Mouse (Mus musculus) C2C12 (cell line): ENCODE results near the gene Tmem63b. TPM values are rescaled to one million over a fixed set of nuclear protein-coding genes. Genes with fewer than 3 reads are reported as not detected.

Experiments
- H3K27me3 ChIP-seq: one replicate; pipeline ENCODE4 v1.6.1; 2011; ENCODE audit not compliant: control insufficient read depth, insufficient read depth, insufficient read length
- H3K36me3 ChIP-seq: one replicate; pipeline ENCODE4 v1.6.1; 2011; ENCODE audit not compliant: control insufficient read depth, insufficient read depth
- H3K4me3 ChIP-seq: one replicate; pipeline ENCODE4 v1.5.1; 2011; ENCODE audit warnings: mild to moderate bottlenecking, control low read depth; ENCODE audit not compliant: poor library complexity, insufficient read depth, severe bottlenecking
- H3K79me2 ChIP-seq: one replicate; pipeline ENCODE4 v1.6.1; 2011; ENCODE audit not compliant: control insufficient read depth, insufficient read depth
- H3K79me3 ChIP-seq: one replicate; pipeline ENCODE4 v1.6.1; 2011; ENCODE audit warnings: low read depth, control low read depth
- H3ac ChIP-seq: one replicate; pipeline ENCODE3; 2011; ENCODE audit warnings: low read depth; ENCODE audit not compliant: control insufficient read depth, insufficient read length
- CEBPB ChIP-seq: IDR thresholded peaks from one replicate; pipeline ENCODE4 v1.6.1; 2011; ENCODE audit warnings: low read depth, mild to moderate bottlenecking, control low read depth, moderate library complexity
- CTCF ChIP-seq: IDR thresholded peaks from one replicate; pipeline ENCODE4 v1.5.1; 2011; ENCODE audit not compliant: control insufficient read depth, insufficient read depth, insufficient read length
- FOSL1 ChIP-seq: IDR thresholded peaks from one replicate; pipeline ENCODE4 v1.8.0; 2011; ENCODE audit warnings: mild to moderate bottlenecking, low read length; ENCODE audit not compliant: poor library complexity, insufficient read depth, severe bottlenecking
- MAX ChIP-seq: IDR thresholded peaks from one replicate; pipeline ENCODE4 v1.6.1; 2011; ENCODE audit warnings: mild to moderate bottlenecking, control low read depth
- MYOD1 ChIP-seq: IDR thresholded peaks from one replicate; pipeline ENCODE4 v1.6.1; 2011; ENCODE audit warnings: low read depth; ENCODE audit not compliant: control insufficient read depth, insufficient read length
- MYOG ChIP-seq: IDR thresholded peaks from one replicate; pipeline ENCODE4 v1.6.1; 2011; ENCODE audit not compliant: control insufficient read depth, insufficient read length; ENCODE audit errors: extremely low read depth
- USF1 ChIP-seq: IDR thresholded peaks from one replicate; pipeline ENCODE4 v1.6.1; 2011; ENCODE audit warnings: low read depth, mild to moderate bottlenecking, control low read depth, moderate library complexity
- polyA plus RNA-seq: library from polyadenylated mRNA; unstranded; fragments of >200 nt; fragmentation: generic; extraction: Trizol; gene quantifications from one replicate; pipeline ENCODE4 v1.2.1, GENCODE M21; 2012; ENCODE audit warnings: missing spikeins

Gene Tmem63b
- polyA plus RNA-seq, 1 experiment, result 54.3 TPM

GRCm38 (mm10) chr17:45638596-45639295, 48.0 kb downstream of the Tmem63b start:
- Histone ChIP-seq H3K36me3 (no peaks in the 10 kb centered on the region), H3K79me3 (no peaks in the 10 kb centered on the region), H3K79me2 (no peaks in the 10 kb centered on the region), H3ac (no peak overlapping the region), H3K27me3 (no peaks in the 10 kb centered on the region), H3K4me3 (no peak overlapping the region)
- TF ChIP-seq MYOG (no peak), FOSL1 (no peak), MYOD1 (no peak), CEBPB (no peak), MAX (no peak), USF1 (no peak), CTCF (no peak)

DNA sequence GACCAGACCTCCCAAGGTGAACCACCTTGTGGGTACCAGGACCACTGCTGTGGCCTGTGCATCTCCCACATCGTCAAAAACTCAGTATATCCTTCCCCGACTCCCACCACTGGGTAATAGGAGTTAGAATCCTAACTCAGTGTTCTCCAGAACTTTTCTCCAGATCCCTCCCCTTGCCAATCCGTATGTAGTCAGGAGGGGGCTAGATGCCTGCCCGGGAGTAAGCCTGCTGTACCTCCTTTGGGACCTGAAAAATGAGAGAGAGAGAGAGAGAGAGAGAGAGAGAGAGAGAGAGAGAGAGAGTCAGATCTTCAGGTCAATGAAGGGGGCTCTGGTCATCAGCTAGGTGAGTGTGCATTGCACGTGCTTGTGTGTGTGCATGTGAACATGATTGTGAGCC, 52.7 kb downstream of the Tmem63b start:
- no peaks in the 10 kb centered on the region for H3K36me3 ChIP-seq
- no peaks in the 10 kb centered on the region for H3K27me3 ChIP-seq
- no peak overlapping the region for H3ac ChIP-seq
- TF ChIP-seq MYOD1 (no peak), CTCF (no peak), CEBPB (no peak), USF1 (no peak), FOSL1 (no peak), MYOG (no peak), MAX (no peak)
- H3K79me2 ChIP-seq, result no peaks in the 10 kb centered on the region
- H3K79me3 ChIP-seq, result no peaks in the 10 kb centered on the region
- H3K4me3 ChIP-seq, result no peak overlapping the region

DNA sequence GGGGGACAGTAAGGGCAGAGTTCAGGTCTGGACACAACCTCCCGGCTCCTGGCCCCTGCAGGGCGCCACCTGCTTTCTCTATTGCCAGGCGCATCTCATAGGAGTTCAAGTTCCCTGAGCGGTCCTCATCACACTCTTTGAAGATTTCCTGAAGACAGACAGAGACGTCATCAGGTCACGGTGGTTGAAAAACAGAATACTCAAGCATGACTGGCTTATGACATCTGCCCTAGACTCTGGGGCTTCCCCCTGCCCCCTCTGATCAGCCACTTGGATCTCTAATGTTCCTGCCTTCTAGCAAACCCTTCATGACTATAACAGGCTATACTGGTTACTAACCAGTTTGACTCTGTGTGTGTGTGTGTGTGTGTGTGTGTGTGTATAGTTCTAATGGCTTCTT, 54.8 kb downstream of the Tmem63b start:
- Histone ChIP-seq H3ac (no peak overlapping the region), H3K27me3 (no peaks in the 10 kb centered on the region), H3K36me3 (no peaks in the 10 kb centered on the region), H3K79me3 (no peaks in the 10 kb centered on the region), H3K79me2 (no peaks in the 10 kb centered on the region), H3K4me3 (no peak overlapping the region)
- no peak for TF ChIP-seq CEBPB
- no peak for TF ChIP-seq MYOD1
- TF ChIP-seq USF1, result no peak
- no peak for TF ChIP-seq MYOG
- no peak for TF ChIP-seq CTCF
- no peak for TF ChIP-seq MAX
- TF ChIP-seq FOSL1, result no peak

- H3K36me3 ChIP-seq, result no peaks in the 10 kb centered on the region
- H3K79me2 ChIP-seq, result no peaks in the 10 kb centered on the region
- no peak overlapping the region for H3K4me3 ChIP-seq
- H3K27me3 ChIP-seq, result no peaks in the 10 kb centered on the region
- H3ac ChIP-seq, result no peak overlapping the region
- no peaks in the 10 kb centered on the region for H3K79me3 ChIP-seq
- TF ChIP-seq CEBPB (no peak), FOSL1 (no peak), MYOD1 (no peak), CTCF (no peak), MYOG (no peak), USF1 (no peak), MAX (no peak)
These were observed 55.7 kb downstream of the Tmem63b start for GRCm38 (mm10) chr17:45630992-45631391.

DNA sequence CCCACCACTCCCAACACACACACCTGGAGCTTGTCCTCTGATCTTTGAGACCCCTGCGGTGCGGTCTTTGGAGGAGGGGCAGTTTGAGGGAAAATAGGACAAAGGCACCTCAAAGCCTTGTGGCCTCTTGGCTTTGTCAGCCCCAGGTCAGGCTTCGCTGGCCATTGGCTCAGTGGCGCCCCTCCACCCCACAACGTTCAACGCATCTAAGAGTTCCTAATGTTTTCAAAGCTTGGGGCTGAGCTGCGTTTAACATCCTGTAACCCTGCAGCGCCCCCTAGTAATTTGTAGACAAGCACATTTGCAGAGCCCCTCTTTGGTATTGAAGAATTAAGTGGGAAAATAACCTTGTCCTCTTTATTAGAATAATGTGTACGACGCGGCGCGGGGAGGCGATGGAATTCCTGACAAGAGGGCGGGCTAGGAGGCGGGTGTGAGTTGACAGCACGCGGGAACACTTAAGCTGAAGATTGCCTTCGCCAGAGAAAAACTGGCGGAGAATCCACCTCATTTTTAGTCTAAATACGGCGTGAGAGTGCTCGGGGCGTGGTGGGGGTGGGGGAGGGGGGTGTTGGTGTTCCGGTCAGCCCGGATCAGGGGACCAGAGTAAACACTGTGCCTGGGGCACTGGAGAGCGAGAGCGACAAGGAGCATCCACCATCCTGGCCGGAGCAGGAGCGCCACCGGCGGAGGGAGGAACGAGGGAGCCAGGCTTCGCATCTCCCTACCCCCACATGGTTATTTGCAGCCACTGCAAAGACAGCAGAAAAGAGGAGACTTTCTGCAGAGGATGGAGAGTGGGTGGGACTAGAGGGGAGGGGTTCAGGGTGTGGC, 56.6 kb downstream of the Tmem63b start:
- peak overlapping the region; percentile 48 for H3ac ChIP-seq
- no peak overlapping the region for H3K4me3 ChIP-seq
- no peaks in the 10 kb centered on the region for H3K79me2 ChIP-seq
- no peaks in the 10 kb centered on the region for H3K36me3 ChIP-seq
- no peaks in the 10 kb centered on the region for H3K79me3 ChIP-seq
- TF ChIP-seq MYOD1 (no peak), FOSL1 (no peak), CTCF (peak; percentile 36), USF1 (no peak), MAX (no peak), CEBPB (no peak), MYOG (no peak)
- H3K27me3 ChIP-seq, result no peaks in the 10 kb centered on the region
